ENCODE assay signal across 20 mouse cellular contexts in the genomic region with DNA sequence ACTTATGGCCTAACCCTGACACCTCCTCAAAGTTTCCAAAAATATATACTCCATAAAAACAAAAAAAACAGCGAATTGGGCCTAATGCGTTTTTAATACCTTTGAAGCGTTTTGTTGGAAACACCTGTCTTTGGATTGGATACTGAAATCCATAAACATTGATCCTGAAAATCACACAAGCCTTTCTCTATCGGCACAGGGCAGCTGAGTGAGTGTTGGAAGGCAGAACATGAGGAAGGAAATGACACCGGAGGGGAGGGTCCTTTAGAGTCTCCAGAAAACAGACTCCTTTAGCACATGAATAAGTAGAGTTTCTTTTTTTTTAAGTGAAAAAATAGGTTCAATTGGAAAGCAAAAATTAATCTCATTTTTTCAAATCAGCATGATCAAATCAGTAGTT.
"Had no signal": no experiment of that assay in that cellular context is flagged by ENCODE, and none has a peak within 500 bp of the region (broad histone marks: within the 10 kb centered on the region; RNA-seq: fewer than 3 reads in every experiment).

No protein-coding gene starts in this region.

- ATAC-seq: forebrain, embryonic 13.5 days; forebrain, embryonic 14.5 days; forebrain, embryonic 15.5 days; forebrain, embryonic 16.5 days; forebrain, postnatal 0 days had no signal

- DNase-seq: cerebellum, adult 8-10 months; cerebellum, adult 9-10 months; cerebellum, adult 9-11 months; cerebellum, postnatal 10 days; cerebellum, postnatal 14 days; cerebellum, postnatal 25 days; cerebellum, postnatal 36 days; embryo, embryonic 11 days; forebrain, postnatal 0 days; gastrocnemius, adult 2 months; gastrocnemius, postnatal 10 days; gastrocnemius, postnatal 14 days; gastrocnemius, postnatal 25 days; gastrocnemius, postnatal 36 days; heart, adult 18-20 months; heart, adult 2 months had no signal
